Mouse (Mus musculus) liver, postnatal 0 days (tissue): ENCODE data around the gene Ccdc57. TPM values are rescaled to one million over a fixed set of nuclear protein-coding genes. Genes with fewer than 3 reads are reported as not detected.

Experiments used
- ATAC-seq: fragments of 200-750 bp; cut with Nextera tagmentation; 2 replicates; pipeline ENCODE4 v1.8.0; 2017; ENCODE audit warnings: mild to moderate bottlenecking, moderate library complexity
- DNase-seq: peaks from one replicate; pipeline ENCODE4 v3.0.0-alpha.2; 2016
- H3K27ac ChIP-seq: fragments of 300-500 bp; sonication (generic); 2 replicates; pipeline ENCODE4 v1.5.1; 2014; ENCODE audit warnings: antibody characterized with exemption, moderate library complexity, mild to moderate bottlenecking, low read depth
- H3K27me3 ChIP-seq: fragments of 300-500 bp; sonication (generic); 2 replicates; pipeline ENCODE4 v1.6.1; 2014; ENCODE audit warnings: low read length, control low read depth, mixed read lengths; ENCODE audit not compliant: insufficient read depth
- H3K36me3 ChIP-seq: fragments of 300-500 bp; sonication (generic); replicated peaks from 2 replicates; pipeline ENCODE4 v1.6.1; 2014; ENCODE audit warnings: mild to moderate bottlenecking, control low read depth, low read length, moderate library complexity, mixed read lengths; ENCODE audit not compliant: insufficient read depth
- H3K4me1 ChIP-seq: fragments of 300-500 bp; sonication (generic); 2 replicates; pipeline ENCODE4 v1.6.1; 2014; ENCODE audit warnings: antibody characterized with exemption, mild to moderate bottlenecking, control low read depth; ENCODE audit not compliant: insufficient read depth
- H3K4me2 ChIP-seq: fragments of 300-500 bp; sonication (generic); 2 replicates; pipeline ENCODE4 v1.6.1; 2014; ENCODE audit warnings: low read depth, mild to moderate bottlenecking, low read length, moderate library complexity, mixed read lengths
- H3K4me3 ChIP-seq: fragments of 300-500 bp; sonication (generic); 2 replicates; pipeline ENCODE4 v1.5.1; 2014; ENCODE audit warnings: low read depth, low read length
- H3K9ac ChIP-seq: fragments of 300-500 bp; sonication (generic); replicated peaks from 2 replicates; pipeline ENCODE4 v1.6.1; 2014; ENCODE audit warnings: mild to moderate bottlenecking, moderate library complexity
- H3K9me3 ChIP-seq: fragments of 300-500 bp; sonication (generic); 2 replicates; pipeline ENCODE4 v1.6.1; 2016; ENCODE audit warnings: mild to moderate bottlenecking, control low read depth, low read length, mixed read lengths
- CTCF ChIP-seq: sonication (generic); IDR thresholded peaks from 2 replicates; pipeline ENCODE4 v1.5.1; 2016; ENCODE audit warnings: antibody characterized with exemption, low read depth
- EP300 ChIP-seq: IDR thresholded peaks from 2 replicates; pipeline ENCODE4 v1.6.1; 2016; ENCODE audit warnings: antibody characterized with exemption, low read depth, mild to moderate bottlenecking
- WGBS: fragments of 180-500 bp; shearing (Covaris S2); extraction: QIAGEN DNeasy Blood & Tissue Kit; methylation state at CpG from one replicate; pipeline ENCODE4 v1.1.7; 2014; ENCODE audit not compliant: insufficient replicate concordance; 5-methylcytosine and 5-hydroxymethylcytosine counted together
- polyA plus RNA-seq: library from polyadenylated mRNA; unstranded; fragments of >200 nt; fragmentation: Nextera tagmentation; extraction: Ambion mirVana; gene quantifications from 2 replicates; pipeline ENCODE4 v1.2.1, GENCODE M21; 2015

Gene Ccdc57
- polyA plus RNA-seq, 1 experiment from 2014 or later, result 1.4 TPM

DNA sequence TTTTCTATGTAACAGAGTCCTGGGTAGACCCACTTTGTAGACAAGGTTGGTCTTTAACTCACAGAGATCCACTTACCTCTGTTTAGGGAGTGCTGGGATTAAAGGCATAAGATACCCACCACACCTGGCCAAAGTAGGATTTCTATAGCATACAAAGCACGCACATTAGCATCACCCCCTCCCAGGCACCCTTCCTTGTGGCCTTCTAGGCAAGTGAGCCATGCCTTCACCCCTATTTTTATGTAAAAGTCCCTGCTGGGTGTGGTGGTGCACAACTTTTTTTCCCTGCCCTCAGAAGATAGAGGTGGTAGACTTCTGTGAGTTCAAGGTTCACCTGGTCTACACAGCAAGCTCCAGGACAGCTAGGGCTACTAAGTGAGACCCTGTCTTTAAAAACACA, 152.8 kb downstream of the Ccdc57 start:
- DNase-seq (no peak), ATAC-seq (no peak)
- H3K27me3 ChIP-seq, result no peaks in the 10 kb centered on the region
- no peak overlapping the region for H3K4me2 ChIP-seq
- WGBS, result 83% methylated on average over 1 of the region's 1 CpGs
- no peaks in the 10 kb centered on the region for H3K9me3 ChIP-seq
- peaks cover 10% of the 10 kb centered on the region for H3K4me1 ChIP-seq
- no peak overlapping the region for H3K9ac ChIP-seq
- TF ChIP-seq CTCF (no peak), EP300 (no peak)
- no peak overlapping the region for H3K4me3 ChIP-seq
- H3K27ac ChIP-seq, result no peak overlapping the region
- no peaks in the 10 kb centered on the region for H3K36me3 ChIP-seq

GRCm38 (mm10) chr11:120777123-120777522, 155.5 kb downstream of the Ccdc57 start:
- TF ChIP-seq CTCF (no peak), EP300 (no peak)
- no peak overlapping the region for H3K9ac ChIP-seq
- H3K9me3 ChIP-seq, result no peaks in the 10 kb centered on the region
- no peaks in the 10 kb centered on the region for H3K4me1 ChIP-seq
- H3K4me2 ChIP-seq, result no peak overlapping the region
- H3K36me3 ChIP-seq, result no peaks in the 10 kb centered on the region
- 40% methylated on average over 6 of the region's 6 CpGs for WGBS
- H3K4me3 ChIP-seq, result no peak overlapping the region
- ATAC-seq (no peak), DNase-seq (no peak)
- H3K27me3 ChIP-seq, result no peaks in the 10 kb centered on the region
- H3K27ac ChIP-seq, result no peak overlapping the region

Other genes starting within 250 kb of the Ccdc57 start
- 81.0 and 88.0 TPM in 2 replicates for gene Cenpx, start 219.1 kb downstream of the Ccdc57 start, polyA plus RNA-seq
- 5.1 and 5.4 TPM in 2 replicates for gene Lrrc45, start 218.9 kb downstream of the Ccdc57 start, polyA plus RNA-seq
- 0.36 and 0.38 TPM in 2 replicates for gene Rac3, start 211.4 kb downstream of the Ccdc57 start, polyA plus RNA-seq
- 118 and 141 TPM in 2 replicates for gene Dcxr, start 205.6 kb downstream of the Ccdc57 start, polyA plus RNA-seq
- gene Cbr2, start 200.8 kb downstream of the Ccdc57 start, polyA plus RNA-seq, result 0.26 and 0.94 TPM in 2 replicates
- 1.6 and 2.3 TPM in 2 replicates for gene Hmga1b, start 170.1 kb downstream of the Ccdc57 start, polyA plus RNA-seq
- 6.2 and 6.3 TPM in 2 replicates for gene Rfng, start 148.7 kb downstream of the Ccdc57 start, polyA plus RNA-seq
- gene Gps1, start 148.6 kb downstream of the Ccdc57 start, polyA plus RNA-seq, result 50.8 and 51.9 TPM in 2 replicates
- 43.8 and 46.8 TPM in 2 replicates for gene Dus1l, start 136.5 kb downstream of the Ccdc57 start, polyA plus RNA-seq
- 3.8 and 3.9 TPM in 2 replicates for gene Fasn, start 108.3 kb downstream of the Ccdc57 start, polyA plus RNA-seq
- 9.9 and 13.9 TPM in 2 replicates for gene Slc16a3, start 15.6 kb upstream of the Ccdc57 start, polyA plus RNA-seq
- 29.9 and 30.0 TPM in 2 replicates for gene Csnk1d, start 58.5 kb upstream of the Ccdc57 start, polyA plus RNA-seq
- 3.2 and 3.3 TPM in 2 replicates for gene Cd7, start 106.5 kb upstream of the Ccdc57 start, polyA plus RNA-seq
- 0.05 and 0.23 TPM in 2 replicates for gene Sectm1b, start 130.7 kb upstream of the Ccdc57 start, polyA plus RNA-seq
- 1.7 and 2.0 TPM in 2 replicates for gene Sectm1a, start 148.3 kb upstream of the Ccdc57 start, polyA plus RNA-seq
- 0.05 TPM in 1 of 2 replicates, not detected in the other for gene Tex19.2, start 185.8 kb upstream of the Ccdc57 start, polyA plus RNA-seq
- gene Tex19.1, start 213.3 kb upstream of the Ccdc57 start, polyA plus RNA-seq, result not detected in 2 replicates
- not detected in 2 replicates for gene Uts2r, start 227.4 kb upstream of the Ccdc57 start, polyA plus RNA-seq